Mouse (Mus musculus) embryonic stem cell, embryonic (primary cell): ENCODE measurements around the gene Dand5.

ENCODE experiments used
- CTCF ChIA-PET, 4 experiments: fragments of 300-600 bp in 2 of 4; fragments of 350-600 bp in 2 of 4; sonication (Branson Sonifier 250); formaldehyde crosslinking; loops; one replicate each; lab custom pipeline; 2022; ENCODE audit warnings: inconsistent platforms in 2 of 4; lab: Charles Lee
- POLR2A ChIA-PET, 4 experiments: fragments of 300-600 bp in 2 of 4; fragments of 350-600 bp in 2 of 4; sonication (Branson Sonifier 250); formaldehyde crosslinking; loops; one replicate each; lab custom pipeline; 2022; ENCODE audit warnings: antibody characterized with exemption in 4 of 4, inconsistent platforms in 1 of 4; lab: Charles Lee

Gene Dand5

DNA sequence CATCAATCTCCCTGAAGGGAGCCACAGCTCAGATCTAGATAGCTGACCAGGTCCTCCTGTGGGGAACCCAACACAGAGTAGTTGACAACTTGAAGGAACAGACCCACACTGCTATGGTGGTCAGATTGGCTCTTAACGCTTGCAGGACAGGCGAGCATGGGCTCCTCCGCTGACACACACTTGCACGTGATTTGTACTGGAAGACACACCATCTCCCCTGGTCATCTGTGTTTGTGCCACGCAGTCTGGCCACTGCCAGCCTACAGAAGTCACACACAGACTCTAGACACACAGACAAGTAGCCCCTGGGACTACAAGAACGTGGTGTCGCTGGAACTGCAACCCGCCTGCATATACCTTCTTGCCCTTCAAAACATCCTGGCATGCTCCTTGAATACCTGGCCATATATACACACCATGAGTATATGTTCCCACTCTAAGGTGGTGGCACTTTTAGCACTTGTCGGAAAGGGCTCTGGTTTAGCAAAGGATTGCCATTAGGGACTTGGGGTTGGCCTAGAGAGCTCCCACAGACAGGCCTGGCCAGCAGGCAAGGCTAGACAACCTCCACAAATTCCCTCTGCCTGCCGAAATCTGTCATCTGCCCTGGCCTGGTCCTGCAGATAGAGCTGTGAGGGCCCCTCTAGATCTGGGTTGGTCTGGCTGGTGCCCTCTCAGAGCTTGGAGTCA is 24.0 kb downstream of the Dand5 start:
- CTCF ChIA-PET, result interaction anchor here in 3 of 4 experiments (0.5 to 1.3 kb wide), 8 partner anchors 10 to 130 kb away, joined by 3 to 4 read pairs (median 3); no protein-coding TSS in a partner anchor
- POLR2A ChIA-PET, result interaction anchor here in 3 of 4 experiments (0.6 to 3.6 kb wide), 8 partner anchors 11 to 327 kb away, joined by 3 to 15 read pairs (median 3); partner anchors contain the start of gene Calr (in 1 of the 3)

GRCm38 (mm10) chr8:84797971-84798370 is 24.7 kb downstream of the Dand5 start:
- CTCF ChIA-PET, result interaction anchor here in 1 of 4 experiments (1.3 kb wide), 1 partner anchor 60 kb away, joined by 4 read pairs; no protein-coding TSS in a partner anchor
- POLR2A ChIA-PET, result interaction anchor here in 3 of 4 experiments (0.6 to 3.6 kb wide), 9 partner anchors 10 to 326 kb away, joined by 3 to 15 read pairs (median 3); partner anchors contain the start of gene Calr (in 1 of the 3)

DNA sequence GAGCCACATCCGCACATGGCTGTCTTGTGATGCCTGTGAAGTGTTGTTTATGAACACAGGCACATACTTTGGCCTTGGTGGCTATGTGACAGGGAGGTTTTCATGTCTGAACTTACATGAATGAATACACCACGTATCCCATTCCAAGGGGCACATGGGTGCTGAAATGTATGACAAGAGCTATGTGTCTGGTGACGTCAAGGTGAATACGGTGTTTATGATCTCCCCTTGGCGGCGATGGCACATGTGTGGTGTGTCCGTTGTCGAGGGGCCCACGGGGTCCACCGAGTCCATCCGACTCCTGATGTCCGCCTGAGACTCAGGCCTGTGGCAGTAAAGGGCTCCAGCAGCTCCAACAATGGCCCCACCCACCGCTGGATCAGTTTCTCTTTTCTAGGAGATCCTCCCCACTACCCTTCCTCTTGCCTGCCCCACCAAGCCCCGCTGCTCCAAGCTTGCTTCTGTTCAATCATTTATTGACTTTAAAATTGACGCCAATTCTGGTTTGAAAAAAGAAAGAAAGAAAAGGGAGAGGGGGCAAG is 25.3 kb downstream of the Dand5 start:
- CTCF ChIA-PET, result no interaction called here
- POLR2A ChIA-PET, result interaction anchor here in 3 of 4 experiments (0.6 to 3.6 kb wide), 6 partner anchors 9 to 89 kb away, joined by 3 to 15 read pairs (median 4); no protein-coding TSS in a partner anchor

GRCm38 (mm10) chr8:84794486-84794885 is 28.1 kb downstream of the Dand5 start:
- CTCF ChIA-PET, result interaction anchor here (0.6 to 1.1 kb wide), 7 partner anchors 21 to 157 kb away, joined by 3 to 9 read pairs (median 3); no protein-coding TSS in a partner anchor

DNA sequence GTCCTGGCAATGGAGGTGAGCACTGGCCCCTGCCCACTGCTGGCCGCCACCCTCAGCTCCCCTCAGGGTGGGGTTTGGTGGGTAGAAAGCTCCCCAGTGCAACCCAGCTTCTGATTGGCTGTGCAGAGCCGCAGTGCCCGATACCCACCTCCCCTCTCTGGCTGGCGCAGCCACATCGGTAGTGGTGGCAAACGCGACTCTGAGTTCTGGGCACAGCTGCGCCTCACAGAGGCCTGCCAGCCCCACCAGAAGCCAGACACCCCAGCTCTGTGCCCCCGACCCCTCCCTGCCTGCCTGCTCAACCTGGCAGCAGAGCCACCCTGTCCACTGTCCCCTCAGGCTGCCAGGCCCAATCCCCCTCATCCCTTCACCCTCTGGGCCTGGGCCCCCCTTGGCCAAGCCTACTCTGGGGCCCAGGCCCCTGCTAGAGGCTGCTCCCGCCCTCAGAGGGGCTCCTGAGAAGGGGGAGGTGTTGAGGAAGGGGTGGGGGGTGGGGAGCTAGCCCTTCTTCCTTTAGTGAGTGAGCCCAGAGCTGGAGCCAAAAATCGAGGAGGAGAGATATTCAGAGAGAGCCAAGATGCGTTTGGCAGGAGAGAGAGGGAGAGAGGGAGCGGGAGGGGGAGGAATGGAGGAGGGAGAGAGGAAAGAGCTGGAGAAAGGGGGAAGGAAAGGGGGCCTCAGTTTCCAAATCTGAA is 28.7 kb downstream of the Dand5 start:
- CTCF ChIA-PET, result interaction anchor here (0.6 to 1.5 kb wide), 8 partner anchors 22 to 157 kb away, joined by 3 to 9 read pairs (median 3); no protein-coding TSS in a partner anchor
- POLR2A ChIA-PET, result interaction anchor here in 2 of 4 experiments (0.7 to 1.5 kb wide), 9 partner anchors 12 to 53 kb away, joined by 3 to 7 read pairs (median 4); partner anchors contain the start of gene Calr (in 1 of the 2)

More at GRCm38 (mm10) chr8:84794486-84794885, 28.1 kb downstream of the Dand5 start:
- POLR2A ChIA-PET, result interaction anchor here in 2 of 4 experiments (0.7 to 1.5 kb wide), 10 partner anchors 12 to 52 kb away, joined by 3 to 7 read pairs (median 4); partner anchors contain the start of gene Calr (in 1 of the 2)

DNA sequence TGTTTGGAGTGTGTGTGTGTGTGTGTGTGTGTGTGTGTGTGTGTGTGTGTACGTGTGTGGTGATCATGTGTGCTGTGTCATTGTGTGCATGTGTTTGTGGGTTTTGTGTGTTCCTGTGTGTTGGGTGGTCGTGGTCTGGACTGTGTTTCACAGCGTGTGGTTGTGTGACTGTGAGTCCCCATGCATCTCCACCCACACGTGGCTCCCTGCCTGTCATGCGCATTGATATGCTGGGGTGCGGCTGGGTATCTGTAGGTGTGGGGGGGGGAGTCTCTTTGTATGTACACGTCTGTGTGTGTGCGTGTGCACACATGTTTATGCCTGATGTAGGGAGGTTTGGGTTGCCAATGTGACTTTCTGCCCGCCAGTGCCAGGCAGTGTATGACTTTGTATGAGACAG is 29.5 kb downstream of the Dand5 start:
- ChIA-PET CTCF (interaction anchor here in 1 of 4 experiments (0.5 to 1.5 kb wide), 2 partner anchors 9 to 56 kb away, joined by 3 read pairs; no protein-coding TSS in a partner anchor), POLR2A (interaction anchor here in 1 of 4 experiments (1.2 kb wide), 1 partner anchor 11 kb away, joined by 3 read pairs; no protein-coding TSS in a partner anchor)

GRCm38 (mm10) chr8:84792429-84792947 is 30.1 kb downstream of the Dand5 start:
- ChIA-PET CTCF (interaction anchor here in 1 of 4 experiments (1.5 kb wide), 1 partner anchor 55 kb away, joined by 3 read pairs; no protein-coding TSS in a partner anchor), POLR2A (interaction anchor here in 2 of 4 experiments (0.6 to 2.0 kb wide), 5 partner anchors 9 to 105 kb away, joined by 3 to 5 read pairs (median 4); partner anchors contain the start of gene Nacc1 (in 1 of the 2))

GRCm38 (mm10) chr8:84790537-84790936 is 32.1 kb downstream of the Dand5 start:
- ChIA-PET POLR2A (no interaction called here), CTCF (interaction anchor here in 1 of 4 experiments (1.9 kb wide), 1 partner anchor 25 kb away, joined by 6 read pairs; no protein-coding TSS in a partner anchor)

- POLR2A ChIA-PET, result interaction anchor here in 2 of 4 experiments (0.6 to 4.2 kb wide), 4 partner anchors 8 to 740 kb away, joined by 3 to 15 read pairs (median 3); no protein-coding TSS in a partner anchor
- CTCF ChIA-PET, result interaction anchor here in 3 of 4 experiments (0.6 to 1.9 kb wide), 4 partner anchors 19 to 123 kb away, joined by 3 to 6 read pairs (median 3); no protein-coding TSS in a partner anchor
Measured at GRCm38 (mm10) chr8:84789855-84790486, 32.7 kb downstream of the Dand5 start.

- CTCF ChIA-PET, result interaction anchor here (0.6 to 1.9 kb wide), 8 partner anchors 10 to 122 kb away, joined by 3 to 8 read pairs (median 4); no protein-coding TSS in a partner anchor
- POLR2A ChIA-PET, result interaction anchor here in 2 of 4 experiments (0.6 to 4.2 kb wide), 6 partner anchors 9 to 740 kb away, joined by 3 to 15 read pairs (median 4); no protein-coding TSS in a partner anchor
Measured at GRCm38 (mm10) chr8:84789345-84789744, 33.3 kb downstream of the Dand5 start.

GRCm38 (mm10) chr8:84788896-84789295 is 33.7 kb downstream of the Dand5 start:
- CTCF ChIA-PET, result interaction anchor here (0.6 to 1.9 kb wide), 8 partner anchors 10 to 122 kb away, joined by 3 to 8 read pairs (median 4); no protein-coding TSS in a partner anchor
- POLR2A ChIA-PET, result interaction anchor here in 2 of 4 experiments (0.9 to 4.2 kb wide), 10 partner anchors 9 to 190 kb away, joined by 3 to 15 read pairs (median 3); partner anchors contain the start of genes Junb (in 1 of the 2) and Lyl1 (in 1 of the 2)

GRCm38 (mm10) chr8:84787523-84788302 is 34.9 kb downstream of the Dand5 start:
- POLR2A ChIA-PET, result interaction anchor here in 3 of 4 experiments (0.6 to 4.2 kb wide), 19 partner anchors 8 to 106 kb away, joined by 3 to 15 read pairs (median 3); partner anchors contain the start of gene Lyl1 (in 1 of the 3)
- CTCF ChIA-PET, result interaction anchor here (0.5 to 1.9 kb wide), 16 partner anchors 11 to 115 kb away, joined by 3 to 8 read pairs (median 4); no protein-coding TSS in a partner anchor

GRCm38 (mm10) chr8:84786801-84787467 is 35.7 kb downstream of the Dand5 start:
- POLR2A ChIA-PET, result interaction anchor here in 3 of 4 experiments (0.9 to 4.2 kb wide), 13 partner anchors 11 to 107 kb away, joined by 3 to 15 read pairs (median 4); partner anchors contain the start of genes Farsa (in 1 of the 3) and Gcdh (in 1 of the 3)
- CTCF ChIA-PET, result interaction anchor here (0.5 to 1.9 kb wide), 12 partner anchors 11 to 116 kb away, joined by 3 to 5 read pairs (median 4); no protein-coding TSS in a partner anchor

- ChIA-PET POLR2A (interaction anchor here (0.6 to 4.2 kb wide), 12 partner anchors 11 to 108 kb away, joined by 3 to 15 read pairs (median 4); partner anchors contain the start of genes Farsa (in 1 of the 4) and Gcdh (in 1 of the 4)), CTCF (interaction anchor here in 2 of 4 experiments (0.8 to 1.9 kb wide), 7 partner anchors 13 to 49 kb away, joined by 3 to 5 read pairs (median 4); no protein-coding TSS in a partner anchor)
Measured at GRCm38 (mm10) chr8:84785756-84786677, 36.6 kb downstream of the Dand5 start.
